Mouse (Mus musculus) inflammation-experienced regulatory T-cells, adult 16 weeks (primary cell): ENCODE results near the gene Hbb-y. TPM values are rescaled to one million over a fixed set of nuclear protein-coding genes. Genes with fewer than 3 reads are reported as not detected.

Experiments used
- polyA plus RNA-seq: library from polyadenylated mRNA; unstranded; fragments of 100-300 nt; shearing (Covaris generic); gene quantifications from one replicate; pipeline ENCODE4 v1.2.1, GENCODE M21; 2017

The Hbb-y gene
- polyA plus RNA-seq: not detected

GRCm38 (mm10) chr7:103853090-103853489 lies at the start of gene Hbb-y:
TSS of gene Hbb-y (minus strand) at chr7:103853216.

GRCm38 (mm10) chr7:103894385-103894784 lies 41.4 kb upstream of the Hbb-y start, which contains the start of gene Olfr64:
TSS of gene Olfr64 (minus strand) at chr7:103894485.

DNA sequence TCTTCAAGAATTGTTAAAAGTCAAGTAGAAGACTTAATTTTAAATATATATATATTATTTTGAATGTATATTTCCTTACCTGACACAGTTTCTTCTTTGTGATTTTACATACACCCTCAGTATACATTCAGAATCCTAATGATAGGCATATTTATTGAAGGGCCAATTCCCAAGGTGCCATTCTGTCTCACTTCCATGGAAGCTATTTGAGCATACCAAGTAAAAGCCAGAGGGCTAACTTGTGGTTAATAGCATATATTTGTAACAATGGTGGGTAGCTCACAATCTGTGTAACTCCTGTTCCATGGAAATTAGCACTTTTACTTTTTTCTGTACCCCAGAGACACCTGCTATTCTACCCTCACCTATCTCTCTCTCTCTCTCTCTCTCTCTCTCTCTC lies 33.1 kb upstream of the Hbb-y start, which contains the start of gene Olfr66:
Gene Olfr66 (minus strand): TSS at position 101 of the 400 bp plus-strand sequence.

GRCm38 (mm10) chr7:103843034-103843433 lies 10.0 kb downstream of the Hbb-y start, which contains the start of gene Hbb-bh1:
TSS of gene Hbb-bh1 (minus strand) at chr7:103843164.

GRCm38 (mm10) chr7:103840268-103840667 lies 12.7 kb downstream of the Hbb-y start, which contains the start of gene Hbb-bh2:
TSS of gene Hbb-bh2 (minus strand) at chr7:103840520.

GRCm38 (mm10) chr7:103827808-103828207 lies 25.2 kb downstream of the Hbb-y start, which contains the start of gene Hbb-bs:
TSS of gene Hbb-bs (minus strand) at chr7:103828096.

DNA sequence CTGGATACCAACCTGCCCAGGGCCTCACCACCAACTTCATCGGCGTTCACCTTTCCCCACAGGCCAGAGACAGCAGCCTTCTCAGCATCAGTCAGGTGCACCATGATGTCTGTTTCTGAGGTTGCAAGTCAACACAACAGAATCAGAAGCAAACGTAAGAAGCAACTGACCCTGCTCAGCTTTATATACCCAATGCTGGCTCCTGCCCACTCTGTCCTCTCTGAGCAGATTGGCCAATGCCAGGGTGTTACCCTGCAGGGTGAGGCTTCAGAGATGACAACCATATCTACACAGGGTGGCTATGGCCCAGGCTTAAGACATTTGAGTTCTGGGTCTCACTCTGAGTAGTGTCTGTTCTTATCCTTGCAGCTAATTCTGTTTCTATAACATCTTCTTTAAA lies 39.2 kb downstream of the Hbb-y start, which contains the start of gene Hbb-bt:
Gene Hbb-bt (minus strand): TSS at position 231 of the 400 bp plus-strand sequence.

Other genes with a start within 250 kb of the Hbb-y start
- gene Olfr620, start 240.7 kb downstream of the Hbb-y start, polyA plus RNA-seq: not detected
- not detected for gene Olfr622, start 210.5 kb downstream of the Hbb-y start, polyA plus RNA-seq
- not detected for gene Olfr623, start 189.5 kb downstream of the Hbb-y start, polyA plus RNA-seq
- not detected for gene Olfr624, start 182.0 kb downstream of the Hbb-y start, polyA plus RNA-seq
- not detected for gene Olfr625-ps1, start 170.5 kb downstream of the Hbb-y start, polyA plus RNA-seq
- not detected for gene Olfr243, start 138.5 kb downstream of the Hbb-y start, polyA plus RNA-seq
- not detected for gene Olfr628, start 122.8 kb downstream of the Hbb-y start, polyA plus RNA-seq
- not detected for gene Olfr629, start 108.3 kb downstream of the Hbb-y start, polyA plus RNA-seq
- not detected for gene Olfr630, start 95.9 kb downstream of the Hbb-y start, polyA plus RNA-seq
- not detected for gene Olfr69, start 81.6 kb downstream of the Hbb-y start, polyA plus RNA-seq
- gene Olfr68, start 73.5 kb downstream of the Hbb-y start, polyA plus RNA-seq: not detected
- not detected for gene Olfr67, start 61.4 kb downstream of the Hbb-y start, polyA plus RNA-seq
- gene Hbb-bt, start 39.2 kb downstream of the Hbb-y start, polyA plus RNA-seq: 122 TPM
- gene Hbb-bs, start 25.1 kb downstream of the Hbb-y start, polyA plus RNA-seq: 599 TPM
- not detected for gene Hbb-bh2, start 12.7 kb downstream of the Hbb-y start, polyA plus RNA-seq
- not detected for gene Hbb-bh1, start 10.1 kb downstream of the Hbb-y start, polyA plus RNA-seq
- not detected for gene Olfr66, start 33.0 kb upstream of the Hbb-y start, polyA plus RNA-seq
- gene Olfr64, start 41.3 kb upstream of the Hbb-y start, polyA plus RNA-seq: not detected
- not detected for gene Olfr65, start 50.3 kb upstream of the Hbb-y start, polyA plus RNA-seq
- gene Olfr631, start 75.6 kb upstream of the Hbb-y start, polyA plus RNA-seq: not detected
- gene Olfr632, start 81.1 kb upstream of the Hbb-y start, polyA plus RNA-seq: not detected
- gene Olfr633, start 91.2 kb upstream of the Hbb-y start, polyA plus RNA-seq: not detected
- 0.04 TPM for gene Olfr635, start 117.9 kb upstream of the Hbb-y start, polyA plus RNA-seq
- gene Olfr638, start 145.5 kb upstream of the Hbb-y start, polyA plus RNA-seq: not detected
- not detected for gene Olfr639, start 164.1 kb upstream of the Hbb-y start, polyA plus RNA-seq
- gene Olfr640, start 172.4 kb upstream of the Hbb-y start, polyA plus RNA-seq: not detected
- gene Olfr641, start 182.2 kb upstream of the Hbb-y start, polyA plus RNA-seq: not detected
- gene Olfr642, start 199.4 kb upstream of the Hbb-y start, polyA plus RNA-seq: not detected
- gene 4930516K23Rik, start 208.2 kb upstream of the Hbb-y start, polyA plus RNA-seq: 0.12 TPM
- not detected for gene Olfr644, start 218.7 kb upstream of the Hbb-y start, polyA plus RNA-seq
- gene Olfr645, start 232.2 kb upstream of the Hbb-y start, polyA plus RNA-seq: not detected